19 mouse cellular contexts compared by ENCODE assay signal in the genomic region with DNA sequence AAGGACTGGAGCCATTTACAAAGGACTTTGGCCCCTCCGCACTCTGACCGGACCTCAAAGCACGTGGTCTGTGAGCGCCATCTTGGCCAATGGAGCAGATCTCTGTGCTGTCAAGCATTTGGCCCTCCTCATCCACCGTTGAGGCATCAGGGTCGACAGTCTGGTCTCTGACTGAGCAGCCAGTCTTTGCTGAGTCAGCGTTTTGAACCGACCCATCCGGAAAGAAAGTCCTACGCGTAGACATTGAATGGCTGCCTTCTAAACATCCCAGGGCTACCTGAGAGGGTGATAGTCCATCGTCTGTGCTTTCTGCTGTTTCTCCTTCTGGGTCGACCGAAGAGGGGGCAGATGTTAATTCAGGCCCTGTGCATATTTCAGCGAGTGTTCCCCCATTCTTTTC. TPM values are rescaled to one million over a fixed set of nuclear protein-coding genes. Genes with fewer than 3 reads are reported as not detected.
"Had no signal": no experiment of that assay in that cellular context is flagged by ENCODE, and none has a peak within 500 bp of the region (broad histone marks: within the 10 kb centered on the region; RNA-seq: fewer than 3 reads in every experiment).

No protein-coding gene starts in this region.

- H3K4me2 ChIP-seq: limb, embryonic 13.5 days; midbrain, embryonic 15.5 days; neural tube, embryonic 12.5 days had no signal

- DNase-seq: left cerebral cortex, postnatal 4 days; lung, adult 18-20 months; lung, postnatal 36 days; right cerebral cortex, postnatal 4 days; spleen, adult 18-20 months; thymus, postnatal 4 days had no signal

- ATAC-seq: intestine, embryonic 16.5 days; midbrain, embryonic 15.5 days had no signal

- H3K27me3 ChIP-seq: limb, embryonic 13.5 days; neural tube, embryonic 12.5 days had no signal

- H3K9me3 ChIP-seq: limb, embryonic 13.5 days; midbrain, embryonic 15.5 days; neural tube, embryonic 12.5 days had no signal

- H3K4me3 ChIP-seq: limb, embryonic 13.5 days; midbrain, embryonic 15.5 days; neural tube, embryonic 12.5 days had no signal

- H3K4me1 ChIP-seq: limb, embryonic 13.5 days; midbrain, embryonic 15.5 days; neural tube, embryonic 12.5 days had no signal

- H3K27ac ChIP-seq: limb, embryonic 13.5 days; liver, embryonic 14.5 days; midbrain, embryonic 15.5 days; neural tube, embryonic 12.5 days had no signal

- H3K9ac ChIP-seq: limb, embryonic 13.5 days; liver, embryonic 14.5 days; midbrain, embryonic 15.5 days; neural tube, embryonic 12.5 days had no signal

- H3K36me3 ChIP-seq: limb, embryonic 13.5 days; midbrain, embryonic 15.5 days; neural tube, embryonic 12.5 days had no signal

RNA-seq across cellular contexts. Expression of gene Neurog2, which starts 46.8 kb away (rescaled TPM):
- total RNA-seq: left cerebral cortex, adult 18-20 months; liver, adult 2 months; megakaryocyte progenitor cell, adult 5-6 weeks; monocyte, adult 5-6 weeks; neutrophil, adult 5-6 weeks had no signal
- polyA plus RNA-seq: intestine, embryonic 16.5 days; large intestine, adult 2 months; limb, embryonic 13.5 days; liver, adult 2 months; lung, embryonic 16.5 days; stomach, embryonic 14.5 days had no signal
